Mouse (Mus musculus): ENCODE measurements around the gene Lrp6.

The Lrp6 gene

DNA sequence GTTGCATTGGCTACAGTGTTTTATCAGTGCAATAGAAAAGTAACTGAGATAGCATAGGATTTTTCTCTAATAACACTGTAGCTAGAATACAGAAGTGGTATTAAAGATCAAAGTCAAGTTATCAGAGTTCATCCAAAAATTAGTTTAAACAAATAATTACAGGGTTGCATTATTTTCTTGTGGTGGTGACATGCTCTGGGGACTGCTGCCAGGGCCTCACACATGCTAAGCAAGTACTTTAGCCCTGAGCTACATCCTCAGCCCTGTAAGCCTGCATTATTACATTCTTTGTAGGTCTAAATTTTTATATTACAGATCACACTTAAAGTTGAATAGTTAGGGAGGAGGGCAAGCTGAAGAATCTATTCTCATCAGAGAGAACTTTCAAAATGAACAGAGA, 68.2 kb downstream of the Lrp6 start:
- DNase-seq (ENCODE audit: low spot score in 2 of 2) = no peak

- DNase-seq (ENCODE audit: low spot score in 2 of 2) = peak in 1 of 2 experiments; percentile 15
These were observed 71.7 kb downstream of the Lrp6 start for GRCm38 (mm10) chr6:134494828-134495698.

GRCm38 (mm10) chr6:134489637-134490036, 77.1 kb downstream of the Lrp6 start:
- DNase-seq (ENCODE audit: low spot score in 2 of 2) = no peak

GRCm38 (mm10) chr6:134489130-134489529, 77.6 kb downstream of the Lrp6 start:
- DNase-seq (ENCODE audit: low spot score in 2 of 2) = no peak

GRCm38 (mm10) chr6:134486318-134486717, 80.4 kb downstream of the Lrp6 start:
- no peak for DNase-seq (ENCODE audit: low spot score in 2 of 2)

DNA sequence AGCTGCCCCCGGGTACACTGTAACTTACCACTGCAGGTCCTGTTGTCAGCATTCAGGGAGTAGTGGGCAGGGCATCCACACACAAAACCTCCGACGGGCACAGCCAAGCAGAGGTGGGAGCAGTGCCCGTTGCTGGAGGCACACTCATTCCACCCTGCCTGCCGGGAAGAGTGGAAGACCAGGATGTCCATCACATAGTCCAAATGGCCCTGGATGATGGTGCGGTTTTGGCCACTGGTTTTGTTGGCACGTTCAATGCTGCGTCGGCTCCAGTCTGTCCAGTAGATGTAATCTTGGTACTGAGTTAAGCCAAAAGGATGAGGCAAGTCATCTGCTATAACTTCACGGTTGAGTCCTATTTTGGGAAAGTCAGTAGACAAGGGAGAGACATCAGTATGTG, 87.3 kb downstream of the Lrp6 start:
- DNase-seq (ENCODE audit: low spot score in 2 of 2) = no peak

DNA sequence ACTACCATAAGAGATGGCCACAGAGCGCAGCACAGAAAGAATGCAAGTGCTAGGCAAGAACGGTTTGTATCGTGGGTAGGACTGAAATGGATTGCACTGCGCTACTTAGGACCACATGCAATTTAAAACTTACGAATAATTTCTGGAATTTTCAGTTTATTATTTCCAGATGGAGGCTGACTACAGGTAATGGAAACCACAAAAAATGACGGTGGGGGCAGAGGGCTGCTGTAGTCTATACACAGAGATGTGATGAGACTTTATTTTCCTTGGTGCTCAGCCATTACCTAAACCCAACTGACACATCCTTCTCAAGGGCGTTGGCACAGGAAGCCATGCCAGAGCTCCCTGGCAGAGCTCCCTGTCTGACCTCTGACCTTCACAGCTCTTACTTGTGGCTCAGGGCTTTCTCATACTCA, 93.6 kb downstream of the Lrp6 start:
- no peak for DNase-seq (ENCODE audit: low spot score in 2 of 2)

GRCm38 (mm10) chr6:134470857-134471256, 95.9 kb downstream of the Lrp6 start:
- no peak for DNase-seq (ENCODE audit: low spot score in 2 of 2)

GRCm38 (mm10) chr6:134469297-134469696, 97.5 kb downstream of the Lrp6 start:
- DNase-seq (ENCODE audit: low spot score in 2 of 2) = no peak

DNA sequence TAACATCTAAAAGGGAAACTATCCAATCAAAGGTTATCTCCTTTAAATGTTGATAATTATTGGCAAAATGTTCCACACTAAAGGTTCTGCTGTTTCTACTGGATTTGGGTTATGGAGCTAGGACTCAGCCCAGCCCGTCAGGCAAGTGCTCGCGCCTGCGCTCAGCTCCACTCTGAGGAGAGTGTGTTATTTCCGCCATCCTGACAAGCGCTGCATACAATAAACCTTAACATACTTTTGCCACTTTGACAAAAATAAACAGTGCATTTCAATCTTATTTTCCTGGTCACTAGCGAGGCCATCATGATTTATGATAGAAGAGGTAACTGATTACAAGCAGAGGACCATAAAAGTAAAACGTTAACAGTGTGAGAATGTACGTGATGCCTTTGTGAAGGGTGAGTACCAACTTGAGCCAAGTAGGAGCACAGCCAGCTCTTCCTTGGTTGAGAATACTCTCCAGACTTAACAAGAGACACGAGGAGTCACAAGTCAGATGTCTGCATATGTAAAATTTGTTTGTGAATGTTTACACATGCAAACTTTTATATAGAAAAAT, 100.0 kb downstream of the Lrp6 start:
- DNase-seq (ENCODE audit: low spot score in 2 of 2) = no peak

GRCm38 (mm10) chr6:134461175-134461574, 105.6 kb downstream of the Lrp6 start:
- no peak for DNase-seq (ENCODE audit: low spot score in 2 of 2)

GRCm38 (mm10) chr6:134458376-134458775, 108.4 kb downstream of the Lrp6 start:
- no peak for DNase-seq (ENCODE audit: low spot score in 2 of 2)

GRCm38 (mm10) chr6:134454093-134454492, 112.7 kb downstream of the Lrp6 start:
- no peak for DNase-seq (ENCODE audit: low spot score in 2 of 2)

- DNase-seq (ENCODE audit: low spot score in 2 of 2) = no peak
These were observed 116.1 kb downstream of the Lrp6 start for GRCm38 (mm10) chr6:134450661-134451119.

DNA sequence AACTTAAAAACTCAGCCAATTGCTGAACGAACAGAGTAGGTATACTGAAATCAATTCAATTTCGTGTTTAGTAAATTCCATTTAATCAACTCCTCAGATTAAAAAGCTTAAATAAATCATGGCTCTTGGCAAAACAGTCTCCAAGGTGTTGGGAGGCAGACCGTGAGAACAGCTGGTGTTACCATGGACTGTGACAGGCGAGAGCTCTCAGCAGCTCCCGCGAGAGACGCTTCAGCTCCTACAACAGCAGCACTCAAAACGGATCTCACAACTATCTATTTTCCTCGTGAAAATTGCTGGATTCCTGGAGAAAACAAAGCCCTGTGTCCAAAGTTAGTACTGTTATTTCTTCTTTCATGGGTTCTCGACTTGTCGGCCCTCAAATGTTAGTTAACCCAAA, 116.8 kb downstream of the Lrp6 start:
- no peak for DNase-seq (ENCODE audit: low spot score in 2 of 2)

GRCm38 (mm10) chr6:134448451-134448850, 118.3 kb downstream of the Lrp6 start:
- DNase-seq (ENCODE audit: low spot score in 2 of 2) = no peak

- DNase-seq (ENCODE audit: low spot score in 2 of 2) = no peak
These were observed 122.8 kb downstream of the Lrp6 start for GRCm38 (mm10) chr6:134443925-134444324.

DNA sequence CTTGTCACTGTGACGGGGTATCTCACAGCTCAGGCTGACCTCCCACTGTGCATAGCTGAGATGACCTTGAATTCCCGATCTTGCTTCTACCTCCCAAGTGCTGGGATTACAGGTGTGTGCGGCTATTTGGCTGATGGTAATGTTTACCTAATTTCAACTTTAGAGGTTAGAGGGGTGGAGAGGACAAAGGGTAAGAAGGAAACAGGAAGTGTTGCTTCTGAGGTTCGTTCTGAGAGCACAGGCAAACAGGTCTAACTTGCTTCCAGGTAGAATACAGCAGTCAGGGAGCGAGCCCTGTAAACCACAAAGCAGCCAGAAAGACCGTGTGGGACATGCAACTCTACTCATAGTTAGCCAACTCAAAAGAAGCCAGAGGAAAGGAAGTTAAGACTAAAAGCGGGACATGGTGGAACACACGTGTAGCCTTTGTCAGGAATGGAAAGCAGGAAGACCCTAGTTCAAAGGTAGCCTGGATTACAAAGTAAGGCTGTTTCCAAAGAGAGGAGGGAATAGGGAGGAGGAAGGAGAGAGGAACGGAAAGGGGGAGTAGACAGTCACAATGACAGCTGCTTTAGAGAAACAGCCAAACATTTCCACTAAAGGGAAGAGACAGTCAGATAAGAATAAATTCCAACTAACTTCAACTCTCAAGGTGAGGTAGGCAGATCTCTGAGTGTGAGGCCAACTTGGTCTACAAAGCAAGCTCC, 123.4 kb downstream of the Lrp6 start:
- DNase-seq (ENCODE audit: low spot score in 2 of 2) = no peak

- no peak for DNase-seq (ENCODE audit: low spot score in 2 of 2)
These were observed 124.5 kb downstream of the Lrp6 start for GRCm38 (mm10) chr6:134442219-134442618.

DNA sequence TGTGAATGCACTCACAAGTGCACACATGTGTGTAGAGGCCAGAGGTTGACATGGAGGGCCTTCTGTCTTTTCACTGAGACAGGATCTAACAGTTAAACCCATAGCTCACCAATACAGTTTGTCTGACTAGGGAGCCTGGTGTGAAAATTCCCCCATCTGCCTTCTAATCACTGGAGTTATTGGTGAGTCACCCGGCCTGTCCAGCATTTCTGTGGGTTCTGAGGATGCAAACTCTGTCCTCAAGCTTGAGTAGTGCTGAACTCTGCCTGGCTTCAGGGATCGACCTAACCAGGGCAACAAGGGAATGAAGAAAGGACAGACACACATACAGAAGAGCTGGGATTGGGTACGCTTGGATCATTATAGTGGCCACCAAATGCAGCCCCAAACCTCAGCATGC, 125.0 kb downstream of the Lrp6 start:
- no peak for DNase-seq (ENCODE audit: low spot score in 2 of 2)

- no peak for DNase-seq (ENCODE audit: low spot score in 2 of 2)
These were observed 126.7 kb downstream of the Lrp6 start for GRCm38 (mm10) chr6:134440023-134440422.

DNA sequence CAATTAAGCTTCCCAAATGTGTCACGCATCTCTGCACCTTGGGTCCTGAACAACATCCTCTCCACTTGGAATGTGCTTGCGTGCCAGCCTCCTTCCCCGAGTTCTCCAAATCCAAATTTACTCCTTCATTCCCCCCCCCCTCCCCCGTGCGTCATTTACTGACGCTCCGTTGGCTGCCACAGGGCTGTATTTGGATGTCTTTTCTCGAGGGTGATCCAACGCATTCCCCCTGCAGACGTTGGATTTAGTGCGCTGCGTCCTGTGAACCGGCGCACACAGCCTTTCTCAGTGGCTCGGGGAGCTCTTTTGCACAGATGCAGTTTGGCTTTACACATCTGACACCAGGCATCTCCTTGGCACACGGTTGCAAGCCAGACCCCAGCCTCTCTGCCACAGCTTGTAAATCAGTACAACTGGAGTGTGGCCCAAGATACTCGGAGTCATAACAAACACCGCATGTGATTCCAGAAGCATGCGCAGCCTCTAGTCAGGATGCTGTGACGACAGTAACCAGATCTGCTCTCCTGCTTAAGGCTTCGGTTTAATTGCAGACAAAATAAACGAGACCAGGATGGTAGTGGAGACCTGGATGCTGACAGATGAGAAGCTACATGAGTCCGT, 127.3 kb downstream of the Lrp6 start:
- DNase-seq (ENCODE audit: low spot score in 2 of 2) = peak in 1 of 2 experiments; percentile 19
